Mouse (Mus musculus) splenic B cell, adult 2 months (primary cell): ENCODE measurements at regions not wholly inside any gene's neighbourhood (a gene's known extent, or its start where the extent isn't known, plus 50 kb on each side); places are given as distances from the start of the nearest gene placed in this dataset.

Source experiments
- DNase-seq: peaks from one replicate; pipeline ENCODE4 v3.0.0-alpha.2; 2011; ENCODE audit warnings: low read depth, low spot score
- H3K27me3 ChIP-seq: 2 replicates; pipeline ENCODE4 v1.6.1; 2012; ENCODE audit warnings: mild to moderate bottlenecking, low read length, moderate library complexity, mixed read lengths; ENCODE audit not compliant: control insufficient read depth, poor library complexity, insufficient read depth, severe bottlenecking
- H3K36me3 ChIP-seq: 2 replicates; pipeline ENCODE4 v1.6.1; 2012; ENCODE audit warnings: mild to moderate bottlenecking, low read length, moderate library complexity, mixed read lengths; ENCODE audit not compliant: control insufficient read depth, poor library complexity, insufficient read depth, severe bottlenecking

GRCm38 (mm10) chr7:73279936-73280445 is 95.3 kb upstream of the Rgma start:
- no peaks in the 10 kb centered on the region for H3K27me3 ChIP-seq
- H3K36me3 ChIP-seq = no peaks in the 10 kb centered on the region
- no peak for DNase-seq

GRCm38 (mm10) chr7:73286244-73286643 is 89.1 kb upstream of the Rgma start:
- DNase-seq = no peak
- Histone ChIP-seq H3K27me3 (no peaks in the 10 kb centered on the region), H3K36me3 (no peaks in the 10 kb centered on the region)

GRCm38 (mm10) chr7:73293337-73293736 is 82.0 kb upstream of the Rgma start:
- no peaks in the 10 kb centered on the region for H3K36me3 ChIP-seq
- no peak for DNase-seq
- H3K27me3 ChIP-seq = no peaks in the 10 kb centered on the region

DNA sequence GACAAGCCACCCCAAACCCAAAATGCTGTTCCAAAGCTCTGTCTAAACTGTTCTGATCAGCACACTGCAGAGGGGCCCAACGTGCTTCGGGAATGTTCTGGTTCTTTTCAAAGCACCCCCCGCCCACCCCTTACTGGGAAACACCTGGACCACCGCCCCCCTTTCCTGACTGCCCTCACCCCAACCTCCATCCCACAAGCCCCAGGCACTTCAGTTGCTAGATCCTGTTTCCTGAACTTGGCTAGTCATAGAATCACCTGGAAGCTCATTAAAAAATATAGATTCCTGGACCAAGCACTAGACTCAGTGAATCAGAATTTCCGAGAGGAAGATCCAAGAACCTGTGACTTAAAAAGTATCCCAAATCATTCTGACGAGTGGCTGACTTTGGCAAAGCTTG is 80.9 kb upstream of the Rgma start:
- H3K27me3 ChIP-seq = no peaks in the 10 kb centered on the region
- H3K36me3 ChIP-seq = no peaks in the 10 kb centered on the region
- no peak for DNase-seq

DNA sequence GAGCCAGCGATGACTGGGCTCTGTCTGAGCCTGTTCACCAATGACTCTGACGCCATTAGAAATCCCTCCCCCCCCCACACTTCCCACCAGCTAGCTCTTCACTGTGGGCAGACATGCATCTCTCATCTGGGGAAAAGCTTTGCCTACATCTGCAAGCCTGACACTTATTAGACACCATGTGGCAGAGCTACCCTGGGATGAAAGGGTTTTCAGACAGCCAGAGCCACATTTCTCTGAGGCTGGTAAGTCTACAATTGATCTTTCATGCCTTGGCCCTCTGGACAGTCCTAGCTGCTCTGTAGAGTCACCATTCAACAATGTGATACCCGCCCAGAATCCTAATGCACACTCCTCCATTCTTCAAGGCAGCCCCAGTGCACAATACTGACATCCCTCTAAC is 72.8 kb upstream of the Rgma start:
- Histone ChIP-seq H3K36me3 (no peaks in the 10 kb centered on the region), H3K27me3 (no peaks in the 10 kb centered on the region)
- no peak for DNase-seq

DNA sequence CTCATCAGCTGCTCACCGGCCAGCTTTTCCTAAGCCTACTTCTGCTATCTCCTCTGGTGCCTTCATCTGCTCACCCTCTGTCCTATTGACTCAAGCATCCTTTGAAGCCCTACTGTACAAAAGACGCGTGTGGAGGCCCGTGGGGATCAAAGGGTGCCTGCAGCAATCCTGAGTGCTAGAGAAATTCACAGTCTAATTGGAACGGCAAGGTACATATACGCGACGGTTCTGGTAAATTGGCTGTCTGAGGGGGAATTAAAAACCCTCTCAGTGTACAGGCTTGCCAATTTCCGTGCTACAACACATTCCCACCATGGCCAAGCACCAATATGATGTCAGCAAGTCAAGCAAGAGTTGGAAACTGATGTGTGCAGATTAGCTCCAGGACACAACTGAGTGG is 71.5 kb upstream of the Rgma start:
- DNase-seq = no peak
- H3K27me3 ChIP-seq = no peaks in the 10 kb centered on the region
- H3K36me3 ChIP-seq = no peaks in the 10 kb centered on the region

- Histone ChIP-seq H3K36me3 (no peaks in the 10 kb centered on the region), H3K27me3 (no peaks in the 10 kb centered on the region; the same call in 1 of the 2 replicates)
- no peak for DNase-seq
Measured at GRCm38 (mm10) chr7:73304799-73305198, 70.5 kb upstream of the Rgma start.

DNA sequence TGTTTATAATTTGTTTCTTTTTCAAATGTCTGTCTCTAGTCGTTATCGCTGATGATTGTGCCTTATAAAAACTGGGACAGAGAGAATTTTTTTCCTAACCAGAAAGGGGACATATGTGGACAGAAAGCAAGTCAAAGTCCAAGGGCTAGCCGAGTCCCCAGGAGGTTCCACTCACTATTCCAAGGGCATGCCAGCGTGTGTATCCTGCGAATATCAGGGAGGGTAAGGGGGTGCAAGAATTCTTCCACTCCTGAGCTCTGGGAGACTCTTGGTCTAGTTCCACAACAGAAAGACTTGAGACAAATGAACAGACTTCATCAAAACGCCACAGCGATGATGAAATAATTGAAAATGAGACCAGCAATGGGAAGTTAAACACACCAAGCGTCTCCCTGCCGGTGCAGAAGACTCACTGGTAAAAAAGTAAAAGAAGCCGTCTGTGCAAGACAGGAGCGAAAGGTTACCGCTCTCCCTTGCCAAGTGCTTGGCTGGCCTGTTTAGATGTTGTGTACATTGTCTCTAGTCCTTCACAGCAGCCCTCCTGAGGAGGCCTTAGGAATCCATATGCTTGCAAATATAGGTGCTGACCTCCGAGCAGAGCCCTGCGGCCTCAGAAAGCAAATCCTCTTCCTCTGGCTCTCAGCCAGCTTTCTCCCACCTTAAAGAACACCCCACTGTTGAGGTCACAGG is 69.9 kb upstream of the Rgma start:
- no peaks in the 10 kb centered on the region for H3K36me3 ChIP-seq
- DNase-seq = no peak
- H3K27me3 ChIP-seq = no peaks in the 10 kb centered on the region; the same call in 1 of the 2 replicates

- no peak for DNase-seq
- Histone ChIP-seq H3K27me3 (no peaks in the 10 kb centered on the region; the same call in 1 of the 2 replicates), H3K36me3 (no peaks in the 10 kb centered on the region)
Measured at GRCm38 (mm10) chr7:73306296-73306695, 69.0 kb upstream of the Rgma start.

- Histone ChIP-seq H3K27me3 (no peaks in the 10 kb centered on the region; the same call in 1 of the 2 replicates), H3K36me3 (no peaks in the 10 kb centered on the region)
- DNase-seq = no peak
Measured at GRCm38 (mm10) chr7:73306728-73307127, 68.6 kb upstream of the Rgma start.

DNA sequence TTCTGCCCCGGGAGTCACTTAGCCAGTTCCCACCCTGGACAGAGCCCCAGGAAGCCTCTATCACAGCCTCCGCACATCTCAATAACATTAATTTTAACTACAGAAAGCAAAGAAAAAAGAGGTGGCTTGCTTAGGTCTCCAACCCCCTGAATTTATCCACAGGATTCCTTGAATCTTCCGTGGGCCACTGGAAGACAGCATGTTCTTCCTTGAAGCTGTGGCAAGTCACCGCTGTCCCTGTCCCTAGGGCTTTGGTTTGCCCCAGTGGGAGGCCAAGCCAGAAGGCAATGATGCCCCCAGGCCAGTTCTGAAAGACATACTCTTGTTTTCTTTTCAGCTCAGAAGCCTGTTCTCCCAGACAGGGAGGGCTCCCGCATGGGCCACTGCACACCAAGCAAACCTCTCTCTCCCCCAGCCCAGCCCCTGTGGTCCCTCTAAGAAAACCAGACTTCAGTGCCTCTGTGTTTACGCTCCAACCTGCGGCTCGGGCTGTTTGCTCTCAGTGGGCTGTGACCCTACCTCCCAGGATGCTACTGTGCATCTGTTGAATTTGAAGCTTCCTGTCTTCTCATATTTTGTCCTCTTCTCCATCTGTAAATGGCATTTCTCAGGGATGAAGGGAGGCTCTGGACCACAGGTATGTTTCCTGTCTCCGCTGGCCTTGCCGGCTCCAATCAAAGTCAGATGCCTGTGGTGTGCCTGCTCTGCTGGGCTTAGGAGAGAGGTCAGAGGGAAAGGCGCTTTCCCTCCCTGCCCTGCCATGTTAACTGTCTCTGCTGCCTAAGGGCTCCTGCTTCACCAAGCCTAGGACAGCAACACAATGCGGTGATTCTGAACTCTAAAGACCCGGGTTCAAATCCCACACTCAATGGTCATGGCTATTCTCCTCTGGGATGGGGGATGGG is 67.5 kb upstream of the Rgma start:
- H3K36me3 ChIP-seq = no peaks in the 10 kb centered on the region
- no peak for DNase-seq
- H3K27me3 ChIP-seq = no peaks in the 10 kb centered on the region; the same call in 1 of the 2 replicates

DNA sequence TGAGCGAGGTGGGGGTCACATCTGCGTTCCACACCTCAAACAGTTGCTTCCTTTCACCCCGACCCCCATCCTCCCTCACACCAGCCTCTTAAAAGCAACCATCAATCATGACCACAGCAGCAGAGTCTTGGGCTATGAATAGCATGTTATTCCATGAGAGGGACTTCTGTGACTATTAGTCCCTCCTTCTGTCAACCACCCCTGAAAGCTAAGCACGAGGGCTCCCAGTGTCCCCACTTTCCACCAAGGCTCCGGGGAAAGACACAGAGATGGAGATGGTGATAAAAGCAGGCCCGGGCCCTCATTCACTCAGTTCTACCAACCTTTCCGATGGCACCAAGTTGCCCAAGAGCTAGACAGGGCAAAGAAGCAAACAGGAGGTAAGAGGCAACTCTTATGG is 66.3 kb upstream of the Rgma start:
- no peaks in the 10 kb centered on the region for H3K36me3 ChIP-seq
- DNase-seq = no peak

GRCm38 (mm10) chr7:73310056-73310455 is 65.3 kb upstream of the Rgma start:
- no peaks in the 10 kb centered on the region; the same call in 1 of the 2 replicates for H3K27me3 ChIP-seq
- DNase-seq = no peak
- no peaks in the 10 kb centered on the region for H3K36me3 ChIP-seq

More for the DNA sequence above, 66.3 kb upstream of the Rgma start:
- H3K27me3 ChIP-seq = no peaks in the 10 kb centered on the region; the same call in 1 of the 2 replicates

DNA sequence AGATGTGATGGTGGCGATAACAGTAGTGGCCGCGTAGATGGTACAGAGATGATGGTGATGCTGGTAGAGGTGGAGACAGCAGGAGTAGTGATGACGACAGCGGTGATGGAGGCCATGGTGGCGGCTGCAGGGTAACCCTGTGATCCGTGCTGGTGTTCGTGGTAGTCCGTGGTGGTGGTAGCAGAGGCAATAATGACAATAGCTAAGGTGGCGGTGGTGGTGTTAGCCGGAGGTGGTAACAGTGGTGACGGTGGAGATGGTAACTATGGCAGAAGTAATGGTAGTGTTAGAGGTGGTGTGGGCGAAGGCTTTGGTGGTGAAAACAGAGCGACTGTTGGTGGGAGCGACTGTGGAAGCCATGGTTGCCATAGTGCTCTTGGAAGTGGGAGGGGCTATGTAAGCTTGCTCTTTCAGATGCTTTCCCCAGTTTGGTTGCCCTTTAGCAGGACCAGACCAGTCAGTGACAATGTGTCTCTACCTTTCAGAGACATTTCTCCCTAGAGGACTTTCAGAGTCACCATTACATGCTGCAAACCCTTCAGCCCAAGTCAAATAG is 64.7 kb upstream of the Rgma start:
- no peak for DNase-seq
- Histone ChIP-seq H3K36me3 (no peaks in the 10 kb centered on the region), H3K27me3 (no peaks in the 10 kb centered on the region; the same call in 1 of the 2 replicates)

DNA sequence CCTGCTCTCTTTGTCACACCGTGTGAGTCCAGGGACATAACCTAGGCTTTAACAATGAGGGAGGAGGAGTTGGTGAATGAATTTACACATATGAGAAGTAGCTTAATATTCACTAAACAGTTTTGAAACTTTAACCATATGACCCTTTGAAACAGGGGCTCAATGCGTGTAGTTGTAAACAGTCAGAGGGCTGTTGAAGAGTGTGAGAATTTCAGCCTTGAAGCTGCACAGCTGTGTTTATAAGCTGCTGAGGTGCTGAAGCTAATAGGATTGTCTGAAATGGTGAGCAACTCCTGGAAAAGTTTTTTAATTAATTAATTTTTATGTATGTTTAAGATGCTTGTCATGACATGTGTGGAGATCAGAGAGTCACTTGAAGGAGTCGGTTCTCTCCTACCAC is 59.8 kb upstream of the Rgma start:
- H3K36me3 ChIP-seq = no peaks in the 10 kb centered on the region
- DNase-seq = no peak
- H3K27me3 ChIP-seq = no peaks in the 10 kb centered on the region
